Mouse (Mus musculus) thymus, postnatal 25 days (tissue): Measurements from ENCODE around the gene Adprhl2.
A peak's percentile ranks its signal among the peaks of the same experiment; 100 is the strongest.

Source experiments
- DNase-seq: peaks from one replicate; pipeline ENCODE4 v3.0.0; 2022

Adprhl2 gene

DNA sequence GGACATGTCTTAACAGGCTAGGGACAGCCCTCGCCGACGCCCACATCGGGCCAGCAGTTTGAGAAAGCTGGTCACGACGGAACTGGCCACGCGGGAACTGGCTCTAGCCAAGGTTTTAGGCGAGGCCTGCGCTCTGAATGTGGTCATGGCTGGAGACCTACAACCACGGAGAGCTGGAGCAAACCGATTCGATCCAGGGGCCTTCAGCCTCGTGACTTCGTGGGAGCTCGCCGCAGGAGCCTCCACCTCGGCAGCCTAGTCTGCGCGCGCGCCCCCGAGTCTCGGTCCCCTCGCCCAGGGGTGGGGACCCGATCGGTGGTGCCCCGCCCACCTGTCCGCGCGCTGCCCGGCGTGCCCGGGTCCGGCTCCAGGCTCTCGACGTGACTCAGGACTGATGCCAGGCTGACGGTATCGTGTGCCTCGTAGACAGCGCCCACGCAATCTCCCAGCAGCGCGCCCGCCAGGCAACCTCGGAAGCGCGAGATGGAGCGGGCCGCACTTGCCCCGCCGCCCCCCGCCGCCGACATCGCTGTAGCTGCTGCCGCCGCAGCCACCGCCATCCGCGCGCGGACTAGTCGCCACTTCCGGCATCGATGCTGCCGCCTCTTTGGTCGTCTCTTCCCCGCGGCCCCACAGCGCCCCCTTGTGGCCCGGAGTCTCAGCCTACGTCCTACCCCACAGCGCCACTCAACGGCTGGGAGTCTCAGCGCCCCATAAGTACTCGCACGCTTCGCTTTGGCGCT, at the start of gene Adprhl2:
TSS of gene Adprhl2 (minus strand) at position 593 of the 743 bp plus-strand sequence.
- peak; percentile 99 for DNase-seq

DNA sequence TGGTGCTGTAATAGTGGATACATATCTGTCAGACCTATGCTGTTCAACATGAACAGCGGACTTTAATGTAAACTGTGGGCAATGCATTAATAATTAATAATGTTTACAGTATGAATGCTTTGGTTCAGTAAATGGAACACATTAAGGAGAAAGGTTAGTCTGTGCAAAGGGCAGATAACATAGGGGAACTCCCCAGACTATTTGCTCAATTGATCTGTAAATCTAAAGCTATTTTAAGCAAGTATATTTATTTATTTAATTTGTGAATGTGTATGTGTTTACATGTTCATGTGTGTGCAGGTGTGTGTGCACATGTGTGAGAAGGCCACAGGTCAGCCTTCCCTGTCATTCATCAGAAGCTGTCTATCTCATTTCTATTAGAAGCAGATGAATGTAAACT, 38.6 kb upstream of the Adprhl2 start:
- DNase-seq = no peak

DNA sequence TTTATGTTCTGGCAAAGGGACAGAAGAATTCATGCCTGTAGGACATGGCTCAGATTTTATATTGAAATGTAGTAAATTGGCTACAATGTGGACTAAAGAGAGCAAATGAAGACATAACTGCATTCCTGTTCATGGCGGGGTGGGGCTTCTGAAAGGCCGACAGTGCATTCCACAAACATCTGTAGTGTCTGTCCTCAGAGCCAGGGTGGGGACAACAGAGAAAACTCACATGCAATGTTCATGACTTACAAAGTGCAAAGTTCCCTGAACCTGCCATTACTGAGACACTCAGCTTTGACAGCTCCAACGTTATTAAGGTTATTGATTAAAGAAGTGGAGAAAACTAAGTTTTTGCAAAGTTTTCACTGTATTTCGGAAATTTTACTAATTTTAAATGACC, 21.9 kb upstream of the Adprhl2 start:
- DNase-seq = no peak

DNA sequence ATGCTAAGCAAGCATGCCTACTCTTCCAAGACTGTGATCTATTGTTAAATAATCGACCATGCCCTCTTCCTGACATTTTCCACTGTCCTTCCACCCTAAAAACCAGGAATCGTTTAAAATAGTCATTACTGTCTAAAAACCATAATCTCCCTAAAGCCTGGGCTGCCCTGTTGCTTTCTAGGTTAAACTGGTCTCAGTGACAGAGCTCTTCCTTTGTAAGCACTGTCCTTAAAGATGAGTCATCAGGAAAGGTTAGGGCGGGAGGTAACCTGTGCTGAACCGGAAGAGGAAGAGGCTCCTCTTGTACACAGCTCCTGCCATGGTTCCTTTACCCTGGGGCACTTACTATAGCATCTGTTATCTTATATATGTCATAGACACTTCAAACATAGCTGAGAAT, 18.0 kb upstream of the Adprhl2 start:
- no peak for DNase-seq

DNA sequence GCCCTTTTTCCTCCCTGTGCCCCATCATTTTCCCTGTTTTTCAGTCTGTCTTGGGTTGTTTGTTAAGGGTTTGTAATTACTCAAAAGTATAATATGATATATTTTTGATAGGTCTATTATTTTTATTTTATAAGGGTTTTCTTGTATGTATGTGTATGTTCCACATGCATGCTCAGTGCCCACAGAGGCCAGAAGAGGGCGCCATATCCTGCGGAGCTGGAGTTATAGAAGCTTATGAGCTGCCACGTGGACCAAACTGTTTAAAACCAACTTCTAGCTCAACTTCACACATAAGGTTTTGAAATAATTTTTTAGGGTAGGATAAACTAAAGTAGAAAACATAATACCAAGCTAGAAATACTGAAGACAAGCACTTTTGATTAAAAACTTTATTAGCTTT, 10.9 kb upstream of the Adprhl2 start:
- DNase-seq = peak; percentile 34

DNA sequence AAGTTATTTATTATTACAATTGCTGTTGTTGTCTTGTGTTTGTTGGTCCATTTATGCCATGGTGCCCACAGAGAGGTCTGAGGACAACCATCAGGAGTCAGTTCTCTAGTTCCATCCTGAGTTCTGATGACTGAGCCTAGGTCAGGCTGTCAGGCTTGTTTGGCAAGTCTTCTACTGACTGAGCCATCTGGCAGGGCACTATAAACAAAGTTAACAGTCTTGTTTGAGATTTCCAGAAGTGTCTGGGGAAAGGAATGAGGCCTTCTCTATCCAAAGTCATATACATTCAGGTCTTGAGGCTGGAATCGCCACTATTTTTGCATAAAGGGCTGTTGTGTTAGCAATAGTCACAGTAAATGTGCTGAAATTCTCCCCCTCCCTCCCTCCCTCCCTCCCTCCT, 10.2 kb upstream of the Adprhl2 start:
- no peak for DNase-seq

DNA sequence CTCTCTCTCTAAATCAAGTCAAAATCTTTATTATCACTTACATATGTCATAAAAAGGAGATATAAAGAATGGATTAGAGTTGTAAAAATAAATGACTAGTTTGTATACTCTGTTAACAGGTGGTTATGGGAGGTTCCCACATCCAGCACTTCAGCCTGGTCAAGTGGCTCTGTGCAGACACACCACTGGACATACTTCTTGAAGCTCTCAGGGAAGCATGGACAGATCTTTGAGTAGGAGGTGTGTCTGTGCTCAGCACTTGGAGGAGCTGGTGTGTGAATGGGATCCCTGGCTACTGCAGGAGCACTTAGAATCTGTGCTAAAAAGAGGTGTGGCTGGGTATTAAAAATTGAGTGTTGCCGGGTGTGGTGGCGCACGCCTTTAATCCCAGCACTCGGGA, 8.8 kb upstream of the Adprhl2 start:
- DNase-seq = no peak

DNA sequence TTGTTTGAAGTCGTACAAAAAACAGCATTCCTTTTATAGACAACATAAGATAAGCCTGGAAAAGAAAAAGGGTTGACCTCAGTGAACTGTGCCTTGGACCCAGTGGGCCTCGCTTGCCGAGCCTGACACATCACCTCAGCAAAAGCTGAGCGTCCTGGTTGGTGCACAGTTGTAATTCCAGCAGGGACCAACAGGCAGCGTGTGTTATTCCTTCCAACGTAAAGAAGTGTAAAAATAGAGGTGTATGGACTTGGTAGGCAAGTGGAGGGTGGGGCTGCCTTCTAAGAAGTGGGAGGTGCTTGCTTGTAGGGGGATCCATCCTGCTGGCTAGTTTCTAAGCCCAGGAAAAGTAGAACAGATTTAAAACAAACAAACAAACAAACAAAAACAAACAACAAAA, 4.5 kb upstream of the Adprhl2 start:
- no peak for DNase-seq

DNA sequence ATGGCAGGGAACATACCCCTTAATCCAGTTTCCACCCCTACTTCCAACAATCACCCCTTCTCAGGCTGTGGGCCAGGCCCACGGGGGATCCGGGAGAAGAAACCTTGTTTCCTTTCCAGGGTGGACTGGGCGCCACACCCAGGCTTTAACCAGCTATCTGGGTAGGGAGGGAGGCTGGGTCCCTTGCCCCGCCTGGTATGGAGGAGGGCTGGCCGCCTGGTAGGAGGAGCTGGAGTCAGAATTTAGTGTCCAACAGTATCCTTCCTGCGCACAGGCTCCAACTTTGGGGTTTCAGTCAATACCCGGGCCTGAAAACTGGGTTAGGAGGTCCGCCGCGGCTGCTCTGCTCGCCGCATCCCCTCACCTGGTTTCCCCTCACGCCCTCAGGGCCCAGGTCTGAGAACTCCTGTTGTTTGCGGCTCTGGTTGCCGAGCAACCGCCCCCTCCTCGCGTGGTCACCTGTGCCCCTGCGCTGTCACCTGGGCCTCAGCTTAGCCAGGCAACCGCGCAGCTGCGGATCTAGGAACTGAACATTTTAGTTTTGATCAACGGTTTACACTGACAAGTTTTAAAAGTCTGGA, 3.9 kb upstream of the Adprhl2 start, which contains the start of gene Tekt2:
TSS of gene Tekt2 (minus strand) at position 408 of the 581 bp plus-strand sequence.
- DNase-seq = no peak

DNA sequence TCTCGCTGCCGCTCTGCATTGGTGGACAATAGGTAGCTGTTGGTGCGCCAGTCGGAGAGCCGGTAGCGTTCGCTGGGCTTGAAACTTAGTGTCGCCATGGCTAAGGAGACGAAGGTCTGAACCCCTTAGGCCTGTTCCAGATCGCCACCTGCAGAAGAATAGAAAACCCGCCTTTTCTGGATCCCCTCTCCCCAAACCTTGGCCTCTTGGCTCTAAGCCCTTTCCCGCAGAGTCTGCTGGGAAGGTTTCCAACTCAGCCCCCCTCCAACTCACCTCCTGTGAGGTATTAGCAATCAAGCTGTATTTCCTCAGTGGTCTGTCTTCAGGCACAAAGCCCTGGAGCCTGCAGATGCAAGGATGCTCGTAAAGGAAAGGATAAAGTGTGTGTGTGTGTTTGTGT, 3.4 kb upstream of the Adprhl2 start:
- no peak for DNase-seq

DNA sequence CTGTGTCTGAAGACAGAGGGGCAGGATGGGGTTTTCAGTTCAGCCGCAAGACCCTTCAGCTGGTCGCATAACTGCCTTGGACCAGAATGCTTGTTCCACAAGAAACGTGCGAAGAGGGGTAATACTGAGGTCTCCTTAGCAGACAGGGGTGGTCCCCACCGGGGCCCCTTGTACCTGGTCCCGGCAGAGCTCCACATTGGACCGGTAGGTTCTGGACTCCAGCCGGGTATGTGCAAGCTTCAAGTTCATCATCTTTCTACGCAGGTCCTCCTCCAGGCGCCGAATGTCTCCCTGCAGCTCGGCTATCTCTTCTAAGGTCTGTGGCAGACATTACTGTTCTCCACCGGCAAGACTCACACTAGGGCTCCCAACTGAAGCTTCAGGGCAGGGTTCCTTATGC, 1.1 kb upstream of the Adprhl2 start:
- DNase-seq = no peak

DNA sequence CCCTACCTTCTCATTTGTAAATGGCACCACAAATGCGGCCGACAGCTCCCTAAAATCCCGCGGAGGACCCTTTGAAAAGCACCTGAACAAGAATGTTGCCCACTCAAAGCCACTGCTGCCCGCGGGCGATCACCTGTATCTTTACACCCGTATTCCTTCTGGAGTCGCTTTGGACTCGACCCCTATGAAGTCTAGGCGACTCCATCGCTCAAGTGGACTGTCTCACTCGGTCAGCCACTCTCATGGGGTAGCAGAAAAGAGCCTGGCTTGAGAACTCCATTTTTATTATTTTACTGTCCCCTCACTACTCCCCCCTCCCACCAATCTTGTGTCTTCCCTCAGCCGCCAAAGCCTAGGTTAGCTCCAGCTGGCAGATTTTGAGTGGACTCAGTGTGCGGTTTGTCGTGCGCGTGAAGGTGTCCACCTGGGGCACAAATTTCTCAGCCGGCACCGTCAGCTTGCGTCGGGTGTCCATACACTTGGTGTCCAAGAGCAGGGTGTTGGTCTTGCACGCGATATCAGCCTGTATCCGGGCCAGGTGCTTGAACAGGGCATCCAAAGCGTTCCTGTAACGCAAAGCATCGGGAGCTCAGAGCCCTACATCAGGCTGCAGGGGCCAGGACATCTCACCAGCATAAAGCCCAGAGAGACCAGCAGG, 480 bp upstream of the Adprhl2 start:
- DNase-seq = no peak

DNA sequence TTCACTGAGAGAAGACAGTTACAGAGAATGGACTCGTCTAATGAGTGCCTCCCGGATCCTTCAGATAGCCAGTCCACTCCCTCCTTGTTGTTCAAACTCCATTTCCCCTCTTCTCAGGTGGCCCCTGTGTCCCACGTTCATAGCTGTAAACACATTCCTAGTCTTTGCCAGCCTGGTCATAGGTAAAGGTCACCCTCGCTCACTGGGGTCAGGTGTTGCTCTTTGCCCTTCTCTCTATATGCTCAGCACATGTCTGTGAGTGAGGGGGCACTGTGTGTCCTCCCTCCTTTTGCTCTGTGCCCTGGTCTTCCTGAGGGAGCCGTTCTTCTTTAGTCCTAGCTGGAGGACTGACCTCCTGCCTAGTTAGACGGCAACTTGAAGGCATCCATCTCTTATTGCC, 1.7 kb downstream of the Adprhl2 start:
- no peak for DNase-seq

DNA sequence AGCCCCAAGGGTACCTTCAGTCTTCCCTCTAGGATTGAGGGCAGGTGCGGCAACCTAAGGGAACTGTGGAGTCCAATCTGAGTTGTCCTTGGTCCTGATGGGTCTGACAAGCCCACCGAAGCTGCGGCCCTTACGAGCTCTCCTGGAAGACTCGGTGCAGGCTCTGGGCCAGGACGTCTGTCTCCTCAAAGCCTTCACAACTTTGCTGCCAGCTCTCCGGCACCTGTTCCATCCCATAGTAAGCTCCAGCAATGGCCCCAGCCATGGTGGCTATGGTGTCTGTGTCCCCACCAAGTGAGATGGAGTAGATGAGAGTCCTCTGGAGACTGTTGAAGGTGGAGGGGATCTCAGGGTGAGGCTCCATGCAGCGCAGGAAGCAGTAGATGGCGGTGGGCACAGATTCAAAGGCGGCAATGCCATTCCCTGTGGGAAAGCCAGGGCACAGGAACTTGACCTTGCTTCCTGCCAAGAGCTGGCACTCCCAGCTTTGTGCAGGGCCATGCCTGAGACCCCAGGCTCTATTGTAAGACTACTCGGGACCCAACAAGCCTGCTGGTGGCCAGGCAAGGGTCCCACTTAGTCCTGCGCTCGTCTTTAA, 5.0 kb downstream of the Adprhl2 start:
- DNase-seq = no peak

DNA sequence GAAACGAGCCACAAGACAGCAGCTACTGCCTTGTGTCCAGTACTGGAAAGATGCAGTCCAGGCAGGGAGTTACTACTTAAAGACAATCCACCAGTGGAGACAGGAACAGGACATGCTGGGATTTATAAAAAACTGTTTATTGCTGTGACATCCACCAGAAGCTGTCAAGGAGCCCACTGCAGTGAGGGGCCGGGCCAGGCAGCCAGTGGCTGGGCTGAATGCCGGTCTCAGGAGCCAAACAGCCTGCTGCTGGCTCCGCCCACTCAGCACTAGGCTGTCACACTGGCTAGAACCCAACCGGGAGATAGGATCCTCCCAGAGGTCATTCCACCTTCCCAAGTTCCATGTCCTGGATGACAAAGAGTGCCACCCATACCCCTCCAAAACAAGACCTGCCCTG, 5.6 kb downstream of the Adprhl2 start:
- DNase-seq = no peak

DNA sequence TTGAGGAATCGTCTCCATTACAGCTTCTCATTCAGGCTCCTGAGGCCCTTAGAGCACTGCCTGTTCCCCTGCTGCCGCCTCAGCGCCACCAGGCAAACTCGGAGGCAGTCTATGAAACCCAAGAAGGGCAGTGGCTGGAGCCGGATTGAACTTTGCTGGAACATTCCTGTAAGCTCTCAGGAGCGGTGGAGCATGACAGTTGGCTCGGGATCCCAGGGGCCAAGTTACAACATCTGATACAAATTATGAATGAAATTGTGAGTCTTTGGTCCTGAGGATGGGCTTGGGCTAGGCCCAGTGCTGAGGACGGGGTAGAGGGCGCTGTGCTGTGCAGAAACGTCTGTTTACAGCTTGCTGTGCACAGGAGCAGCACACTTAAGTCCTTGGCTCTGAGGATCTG, 7.1 kb downstream of the Adprhl2 start:
- no peak for DNase-seq

DNA sequence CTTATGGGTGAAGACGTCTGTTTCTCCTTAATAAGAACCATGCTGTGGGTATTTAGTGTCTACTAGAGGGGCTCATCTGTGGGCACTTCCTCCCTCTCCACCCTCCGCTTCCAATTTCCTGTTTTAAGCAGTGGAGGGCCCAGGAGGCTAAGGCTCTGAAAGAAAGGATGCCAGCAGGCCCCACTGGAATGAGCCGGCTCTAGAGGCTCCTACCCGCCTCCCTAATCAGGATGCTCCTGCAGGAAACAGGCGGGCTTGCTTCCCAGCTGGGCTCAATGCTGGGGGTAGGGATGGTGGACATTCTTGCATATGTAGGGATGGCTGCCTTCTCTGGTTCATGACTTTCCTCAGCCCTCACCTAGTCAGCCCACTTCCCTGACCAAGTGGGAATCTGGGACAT, 8.3 kb downstream of the Adprhl2 start:
- no peak for DNase-seq

DNA sequence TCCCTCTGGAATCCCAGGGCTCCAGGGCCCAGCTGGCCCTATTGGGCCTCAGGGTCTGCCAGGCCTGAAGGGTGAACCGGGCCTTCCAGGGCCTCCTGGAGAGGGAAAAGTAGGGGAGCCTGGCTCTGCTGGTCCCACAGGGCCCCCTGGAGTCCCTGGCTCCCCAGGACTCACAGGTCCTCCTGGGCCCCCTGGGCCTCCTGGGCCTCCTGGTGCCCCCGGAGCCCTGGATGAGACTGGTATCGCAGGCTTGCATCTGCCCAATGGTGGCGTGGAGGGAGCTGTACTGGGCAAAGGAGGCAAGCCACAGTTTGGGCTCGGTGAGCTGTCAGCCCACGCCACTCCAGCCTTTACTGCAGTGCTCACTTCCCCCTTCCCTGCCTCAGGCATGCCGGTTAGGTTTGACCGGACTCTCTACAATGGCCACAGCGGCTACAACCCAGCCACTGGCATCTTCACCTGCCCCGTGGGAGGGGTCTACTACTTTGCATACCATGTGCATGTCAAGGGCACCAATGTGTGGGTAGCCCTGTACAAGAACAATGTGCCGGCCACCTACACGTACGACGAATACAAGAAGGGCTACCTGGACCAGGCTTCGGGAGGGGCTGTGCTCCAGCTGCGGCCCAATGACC, 9.8 kb downstream of the Adprhl2 start:
- no peak for DNase-seq

DNA sequence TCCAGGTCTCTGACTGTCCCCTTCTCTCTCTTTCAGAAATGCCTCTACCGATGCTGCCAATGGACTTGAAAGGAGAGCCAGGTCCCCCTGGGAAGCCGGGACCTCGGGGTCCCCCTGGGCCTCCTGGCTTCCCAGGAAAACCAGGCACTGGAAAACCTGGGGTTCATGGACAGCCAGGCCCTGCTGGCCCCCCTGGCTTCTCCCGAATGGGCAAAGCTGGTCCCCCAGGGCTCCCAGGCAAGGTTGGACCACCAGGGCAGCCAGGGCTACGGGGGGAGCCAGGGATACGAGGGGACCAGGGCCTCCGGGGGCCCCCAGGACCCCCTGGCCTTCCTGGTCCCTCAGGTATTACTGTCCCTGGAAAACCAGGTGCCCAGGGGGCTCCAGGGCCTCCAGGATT, 11.2 kb downstream of the Adprhl2 start:
- DNase-seq = no peak

DNA sequence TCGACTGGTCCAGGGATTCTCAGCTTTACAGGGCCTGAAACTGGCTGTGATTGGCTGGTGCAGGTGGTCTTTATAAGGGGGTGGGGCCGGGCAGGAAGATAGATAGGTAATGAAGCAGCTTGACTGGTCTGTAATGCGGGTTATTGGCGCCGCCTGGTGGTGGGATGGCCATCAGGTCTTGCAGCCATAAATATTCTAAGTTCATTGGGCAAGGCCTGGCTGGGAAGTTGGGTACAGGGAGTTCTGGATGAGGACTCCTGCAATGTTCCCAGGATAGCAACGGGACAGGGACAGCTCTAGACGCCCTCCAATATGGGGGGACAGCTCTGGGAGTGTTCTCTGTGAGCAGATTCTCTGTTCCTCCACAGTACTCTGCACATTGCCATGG, 11.6 kb downstream of the Adprhl2 start:
- DNase-seq = peak; percentile 83

DNA sequence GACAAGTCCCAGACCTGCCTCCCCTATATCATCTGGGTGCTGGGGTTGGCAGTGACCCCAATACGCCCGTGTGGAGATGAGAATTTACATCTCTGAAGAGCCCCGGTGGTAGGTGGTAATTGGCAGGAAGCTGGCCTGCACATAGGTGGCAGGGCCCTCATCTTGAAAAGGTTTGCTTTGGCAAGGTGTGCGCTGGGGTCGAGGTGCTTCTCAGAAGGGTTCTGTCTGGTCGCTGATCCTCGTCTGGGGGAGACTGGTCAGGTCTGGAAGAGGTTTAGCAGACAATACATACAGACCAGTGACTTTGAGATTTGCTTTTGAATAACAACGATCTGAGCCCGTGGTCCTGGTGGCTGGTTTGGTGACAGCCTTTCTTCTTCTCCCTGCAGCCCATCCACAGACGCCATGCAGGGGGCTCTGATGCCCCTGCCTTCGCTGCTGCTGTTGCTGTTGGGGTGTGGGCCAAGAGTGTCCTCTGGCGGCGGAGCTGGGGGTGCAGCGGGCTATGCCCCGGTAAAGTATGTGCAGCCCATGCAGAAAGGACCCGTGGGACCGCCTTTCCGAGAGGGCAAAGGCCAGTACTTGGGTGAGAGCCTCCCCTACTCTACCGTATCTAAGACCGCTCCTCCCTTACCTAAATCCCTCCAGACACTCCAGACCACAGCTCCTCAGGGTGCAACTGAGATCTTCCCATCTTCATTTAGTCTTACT, 12.1 kb downstream of the Adprhl2 start:
- peak; percentile 48 for DNase-seq

DNA sequence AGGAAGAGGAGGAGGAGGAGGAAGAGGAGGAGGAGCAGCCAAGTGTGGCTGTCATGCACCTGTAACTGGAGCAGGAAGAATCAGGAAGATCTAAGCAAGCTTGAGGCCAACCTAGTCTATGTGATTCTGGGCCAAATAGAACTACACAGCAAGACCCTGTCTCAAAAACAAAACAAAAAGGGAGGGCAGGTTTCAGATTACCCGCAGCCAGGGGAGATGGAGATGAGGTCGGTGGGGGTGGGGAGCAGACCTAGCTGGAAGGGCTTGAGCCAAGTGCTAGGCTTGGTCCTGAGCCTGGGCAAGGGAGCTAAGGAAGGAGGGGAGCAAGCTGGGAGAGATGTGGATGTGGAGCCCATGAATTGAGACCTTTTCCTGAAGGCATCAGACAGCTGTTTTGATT, 14.7 kb downstream of the Adprhl2 start:
- no peak for DNase-seq

DNA sequence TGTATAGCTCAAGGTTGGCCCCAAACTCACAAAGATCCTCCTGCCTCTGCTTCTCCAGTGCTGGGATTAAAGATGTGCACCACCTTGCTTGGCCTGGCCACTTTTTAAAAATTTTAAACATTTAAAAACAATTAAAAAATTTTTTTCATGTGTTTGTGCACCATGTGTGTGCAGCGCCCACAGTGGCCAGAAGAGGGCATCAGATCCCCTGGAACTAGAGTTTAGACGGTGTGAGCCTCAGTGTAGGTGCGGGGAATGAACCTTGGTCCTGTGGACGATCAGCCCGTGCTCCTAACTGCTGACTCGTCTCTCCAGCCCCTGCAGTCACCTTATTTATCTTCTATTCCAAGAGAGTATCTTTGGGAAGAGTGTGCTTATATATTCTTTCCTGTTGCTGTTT, 15.4 kb downstream of the Adprhl2 start:
- DNase-seq = no peak
